Mouse (Mus musculus) embryonic fibroblast, embryonic 13.5 days (primary cell): ENCODE results near the gene Gcm1.

Experiments
- CTCF ChIP-seq: IDR thresholded peaks from 2 replicates; pipeline ENCODE4 v1.5.1; 2011; ENCODE audit warnings: mild to moderate bottlenecking, control low read depth, low read length, moderate library complexity, borderline replicate concordance; ENCODE audit not compliant: insufficient read depth
- POLR2A ChIP-seq: IDR thresholded peaks from 2 replicates; pipeline ENCODE4 v1.6.1; 2011; ENCODE audit warnings: low read depth, mild to moderate bottlenecking, control low read depth, low read length, moderate library complexity

- no peak for TF ChIP-seq CTCF
- TF ChIP-seq POLR2A = no peak
Observed at GRCm38 (mm10) chr9:78113538-78113885, 61.8 kb downstream of the Gcm1 start.
